Mouse (Mus musculus) cerebellum, adult 2 months (tissue): ENCODE data around the gene Gtf2h4.

Source experiments
- CTCF ChIP-seq: fragments of 200-500 bp; IDR thresholded peaks from 2 replicates; pipeline ENCODE4 v1.5.1; 2011; ENCODE audit warnings: low read depth, mild to moderate bottlenecking, control low read depth, low read length, moderate library complexity, borderline replicate concordance; ENCODE audit not compliant: insufficient read depth
- POLR2A ChIP-seq: fragments of 200-500 bp; IDR thresholded peaks from 2 replicates; pipeline ENCODE4 v1.6.1; 2011; ENCODE audit warnings: low read length, control low read depth, borderline replicate concordance; ENCODE audit not compliant: insufficient read depth

DNA sequence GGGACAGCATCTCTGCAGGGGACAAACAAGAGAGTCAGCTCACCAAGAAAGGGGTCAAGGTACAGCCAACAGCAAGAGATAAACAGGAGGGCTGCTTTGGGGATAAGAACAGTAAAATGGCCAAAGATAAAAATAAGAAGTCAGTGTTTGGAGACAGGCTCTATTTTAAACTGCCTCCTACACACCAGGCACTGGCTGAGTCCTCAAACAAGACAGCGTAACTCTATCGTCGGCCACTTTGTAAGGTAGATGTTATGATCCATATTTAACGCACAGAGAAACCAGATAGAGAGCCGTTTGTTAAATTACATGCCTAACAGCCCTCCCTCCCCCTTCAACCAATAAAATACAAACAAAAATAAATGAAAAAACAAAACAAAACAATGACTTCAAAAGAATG lies 20.4 kb upstream of the Gtf2h4 start:
- TF ChIP-seq CTCF = no peak
- no peak for TF ChIP-seq POLR2A
